Mouse (Mus musculus) CH12F3 (cell line): ENCODE data around the gene Capzb.

Experiments used
- in situ Hi-C: fragments of 300-500 bp; cut with MboI; formaldehyde crosslinking; loops from 2 replicates; pipeline ENCODE4 v1.14.3; 2020; ENCODE audit warnings: low sequenced_read_pairs

Gene Capzb

DNA sequence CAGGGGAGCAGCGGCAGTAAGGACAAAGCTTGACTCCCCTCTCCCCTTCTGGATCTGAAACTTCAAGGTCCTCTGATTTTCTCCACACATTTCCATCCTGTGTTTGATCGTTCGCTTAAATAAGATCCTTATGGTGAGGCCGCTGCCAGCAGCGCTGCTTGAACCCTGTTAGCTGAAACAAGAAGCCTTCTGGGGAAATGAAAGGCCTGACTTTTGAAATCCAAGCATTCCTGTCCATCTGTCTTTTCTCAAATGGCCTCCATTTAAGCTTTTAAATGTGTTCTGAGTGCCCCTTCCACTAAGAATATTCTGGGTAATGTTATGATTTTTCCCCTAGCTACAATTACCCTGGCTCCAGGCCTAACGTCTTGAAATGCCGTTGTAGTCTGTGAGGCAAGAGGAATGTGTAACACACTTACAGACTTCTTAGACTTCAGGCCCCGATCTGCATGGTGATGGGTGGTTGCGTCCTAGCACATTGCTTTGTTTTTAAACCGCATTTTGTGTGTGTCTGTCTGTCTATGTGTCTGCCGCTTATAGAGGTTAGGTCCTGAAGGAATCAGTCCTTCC lies 66.7 kb downstream of the Capzb start:
- in situ Hi-C loops: loop anchor here (10.0 kb wide), 1 partner anchor 175 kb away; no protein-coding TSS in a partner anchor

DNA sequence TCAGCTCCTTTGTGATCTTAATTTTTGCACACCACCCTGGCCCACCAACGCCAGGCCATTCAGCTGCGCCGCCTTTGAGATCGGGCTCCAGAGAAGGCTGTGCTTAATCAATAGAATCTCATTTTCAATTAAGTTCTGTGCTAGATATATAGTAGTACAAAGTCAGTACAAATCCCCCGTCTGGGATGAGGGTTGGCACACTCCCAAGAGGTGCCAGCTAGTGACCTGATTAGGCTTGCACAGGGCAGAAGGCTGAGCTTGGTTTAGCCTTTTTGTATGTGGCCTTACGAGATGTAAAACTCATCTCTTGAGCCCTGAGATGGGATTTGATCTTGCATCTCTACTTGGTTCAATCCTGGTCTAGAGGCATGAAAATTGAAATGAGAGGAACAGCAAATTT lies 70.3 kb downstream of the Capzb start:
- in situ Hi-C loops: no loop called here

- in situ Hi-C loops: no loop called here
Observed at GRCm38 (mm10) chr4:139265783-139266499, 73.2 kb downstream of the Capzb start.

DNA sequence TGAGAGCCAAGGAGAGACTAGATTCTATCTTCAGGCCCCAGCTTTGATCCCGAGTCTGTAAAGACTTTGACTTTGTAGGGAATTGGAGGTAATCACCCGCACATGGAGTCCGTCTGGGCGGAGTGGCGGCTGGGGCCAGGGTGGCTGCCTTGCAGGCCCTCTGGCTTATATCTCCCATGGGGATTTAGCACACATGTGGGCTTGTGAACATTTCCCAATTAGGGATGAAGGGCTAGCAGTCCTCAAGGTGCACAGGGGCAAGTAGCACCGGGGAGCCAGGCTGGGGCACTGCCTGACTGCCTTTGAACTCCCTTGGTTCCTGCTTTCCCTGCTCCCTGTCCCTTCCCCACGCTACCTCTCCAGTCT lies 73.8 kb downstream of the Capzb start:
- in situ Hi-C loops: no loop called here

DNA sequence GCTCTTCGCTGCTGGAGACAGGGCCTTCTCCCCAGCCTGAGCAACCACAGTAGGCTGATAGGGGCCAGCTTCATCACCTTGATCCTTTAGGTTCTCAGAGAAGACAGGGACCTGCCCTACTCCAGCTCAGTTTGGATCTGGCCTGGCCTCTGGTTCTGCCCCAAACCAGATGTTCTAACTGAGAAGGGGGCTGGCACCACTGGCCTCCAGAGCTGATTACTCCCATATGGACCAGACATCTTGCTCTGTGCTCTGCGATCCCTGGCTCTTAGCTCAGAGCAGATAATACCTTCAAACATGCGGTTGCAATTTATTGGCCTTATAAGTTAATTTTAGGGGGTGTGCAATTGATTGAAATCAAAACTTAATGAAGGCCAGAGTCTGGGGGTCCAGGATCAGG lies 74.6 kb downstream of the Capzb start:
- in situ Hi-C loops: no loop called here

DNA sequence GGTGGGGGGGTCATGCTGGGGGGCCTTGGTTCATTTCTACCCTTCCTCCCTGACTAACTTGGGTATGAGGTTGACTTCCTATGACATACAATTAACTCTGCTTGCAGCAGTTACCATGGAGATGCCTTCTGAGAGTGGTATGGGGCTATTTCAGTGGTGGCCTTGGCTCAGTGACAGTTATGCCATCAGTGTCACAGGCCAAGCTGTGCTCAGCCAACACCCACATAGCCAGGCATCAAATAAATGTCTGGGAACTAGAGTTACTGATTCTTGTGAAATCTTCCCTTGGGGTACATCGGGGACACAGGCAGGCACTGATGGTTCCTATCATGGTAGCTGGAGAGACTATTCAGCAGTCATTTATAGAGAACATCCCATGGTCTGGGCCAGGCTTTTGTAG lies 75.5 kb downstream of the Capzb start:
- in situ Hi-C loops: no loop called here

GRCm38 (mm10) chr4:139270168-139270567 lies 77.5 kb downstream of the Capzb start:
- in situ Hi-C loops: no loop called here

DNA sequence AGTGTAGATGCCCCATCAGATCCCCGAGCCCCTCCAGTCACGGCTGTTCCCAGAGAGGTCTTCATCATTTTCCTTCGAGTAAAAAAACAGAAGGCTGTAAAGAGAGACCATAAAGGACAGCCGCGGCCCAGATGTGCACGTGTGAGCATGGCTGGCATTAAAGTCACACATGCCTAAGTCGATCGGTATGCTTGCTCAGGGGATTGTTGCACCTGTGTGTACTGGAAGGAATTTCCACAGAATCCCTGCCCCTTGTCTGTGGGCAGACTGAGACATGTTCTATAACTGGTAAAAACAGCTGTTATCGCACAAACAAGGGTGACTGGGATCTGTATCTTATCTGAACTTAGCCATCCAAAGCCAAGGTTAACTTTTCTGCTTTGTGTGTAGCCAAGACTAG lies 78.9 kb downstream of the Capzb start:
- in situ Hi-C loops: no loop called here

GRCm38 (mm10) chr4:139272951-139273680 lies 80.4 kb downstream of the Capzb start:
- in situ Hi-C loops: no loop called here

GRCm38 (mm10) chr4:139274573-139274972 lies 81.9 kb downstream of the Capzb start:
- in situ Hi-C loops: no loop called here

- in situ Hi-C loops: no loop called here
Observed at GRCm38 (mm10) chr4:139276411-139276810, 83.7 kb downstream of the Capzb start.

GRCm38 (mm10) chr4:139280530-139280929 lies 87.8 kb downstream of the Capzb start:
- in situ Hi-C loops: no loop called here

DNA sequence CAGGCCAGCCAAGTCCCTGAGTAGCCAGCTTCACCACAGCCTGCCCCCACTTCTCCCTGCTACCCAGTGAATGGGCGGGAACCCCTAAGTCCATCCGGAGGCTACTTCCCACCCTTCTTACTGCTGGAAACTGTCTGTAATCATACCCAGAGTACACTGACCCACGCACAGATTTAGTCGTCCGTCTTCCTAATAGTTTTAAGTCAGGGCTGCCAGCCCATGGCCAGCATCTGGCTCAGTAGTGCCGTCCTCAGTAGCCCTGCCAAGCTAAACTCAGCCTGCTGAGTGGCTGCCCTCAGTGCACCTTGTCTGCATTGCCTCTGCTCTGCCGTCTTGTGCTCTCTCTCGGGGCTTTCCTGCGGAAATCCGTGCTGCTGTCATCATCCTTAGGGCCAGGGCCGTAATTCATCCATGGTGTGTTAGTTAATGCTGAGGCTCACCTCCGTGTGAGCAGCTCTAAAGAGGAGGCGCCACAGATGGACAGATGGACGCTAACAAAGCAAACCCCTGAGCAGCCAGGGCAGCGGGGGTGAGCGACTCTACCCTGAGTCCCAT lies 89.2 kb downstream of the Capzb start:
- in situ Hi-C loops: no loop called here

DNA sequence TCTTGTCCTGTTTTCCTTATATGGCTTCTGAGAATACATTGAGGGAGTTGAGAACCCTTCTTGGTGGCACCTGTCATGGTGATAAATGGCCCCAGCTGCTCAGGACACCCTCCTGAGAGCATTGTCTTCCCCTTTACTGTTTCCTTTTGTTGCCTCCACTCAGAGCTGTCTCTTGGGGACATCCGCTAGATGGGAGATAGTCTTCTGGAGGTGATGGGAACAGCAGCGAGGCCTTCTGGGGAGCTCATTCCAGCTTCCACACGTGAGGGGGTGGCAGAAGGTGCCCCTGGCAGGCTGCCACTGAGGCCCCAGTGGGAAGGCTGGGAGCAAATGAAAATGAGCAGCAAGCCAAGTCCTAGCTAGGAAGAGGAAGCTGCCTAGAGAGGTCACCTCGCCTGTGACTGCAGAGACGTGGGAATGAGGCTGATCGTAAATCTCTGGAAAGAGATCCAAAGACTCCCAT lies 90.3 kb downstream of the Capzb start:
- in situ Hi-C loops: no loop called here

DNA sequence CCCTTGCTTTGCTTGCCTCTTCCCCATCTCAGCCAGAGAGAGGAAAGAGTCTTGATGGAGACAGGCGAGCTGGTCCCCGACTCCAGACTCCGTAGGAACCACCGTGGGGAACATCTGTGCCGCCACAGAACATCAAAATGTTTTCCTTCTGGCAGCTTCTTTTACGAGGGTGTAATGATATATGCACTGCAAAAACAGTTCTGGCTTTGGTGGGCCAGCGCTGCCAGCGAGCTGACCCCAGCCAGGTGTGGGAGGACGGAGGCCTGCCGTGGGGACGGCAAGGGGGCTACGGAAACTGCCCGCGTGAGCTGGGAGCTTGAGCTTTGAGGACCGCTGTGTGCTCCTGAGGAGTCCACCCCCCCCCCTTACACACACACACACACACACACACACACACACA lies 92.2 kb downstream of the Capzb start:
- in situ Hi-C loops: no loop called here

DNA sequence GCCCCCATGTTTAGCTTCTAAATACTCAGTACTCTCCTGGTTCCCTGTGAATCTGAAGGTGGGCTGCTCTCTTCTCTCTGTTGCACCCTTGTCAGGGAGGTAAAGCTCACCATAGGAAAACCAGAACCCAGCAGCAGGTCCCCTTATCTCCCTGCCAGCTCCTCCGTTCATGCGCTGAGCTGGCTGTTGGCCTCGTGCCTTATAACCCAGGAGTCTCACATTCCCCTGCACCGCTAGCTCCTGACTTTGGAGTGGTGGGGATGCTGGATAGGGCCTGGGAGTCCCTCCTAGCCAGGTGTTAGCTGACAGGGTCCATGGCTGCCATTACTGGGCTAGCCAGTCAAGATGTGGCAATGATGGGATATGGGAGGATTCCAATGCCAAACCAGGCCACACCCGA lies 93.5 kb downstream of the Capzb start:
- in situ Hi-C loops: no loop called here

- in situ Hi-C loops: no loop called here
Observed at GRCm38 (mm10) chr4:139287122-139287863, 94.6 kb downstream of the Capzb start.

DNA sequence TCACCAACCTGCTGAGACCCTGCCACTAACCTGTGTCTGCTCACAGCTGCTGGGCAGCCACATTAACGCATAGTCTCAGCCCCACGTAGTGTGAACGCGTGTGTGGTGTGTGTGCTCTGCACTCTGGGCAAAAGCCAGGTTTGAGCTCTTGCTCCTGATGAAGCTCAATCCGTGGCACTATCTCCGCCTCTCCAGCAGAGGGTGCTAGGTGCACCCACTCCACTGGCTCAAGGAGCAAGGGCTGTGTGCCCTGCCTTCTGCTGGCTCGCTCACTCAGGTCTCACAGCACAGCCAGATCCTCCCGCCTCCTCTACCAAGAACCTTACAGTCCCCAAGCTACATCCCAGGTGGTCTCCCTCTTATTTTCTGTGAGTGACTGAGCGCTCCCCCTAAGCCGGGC lies 96.3 kb downstream of the Capzb start:
- in situ Hi-C loops: no loop called here

GRCm38 (mm10) chr4:139291099-139291498 lies 98.4 kb downstream of the Capzb start:
- in situ Hi-C loops: no loop called here

- in situ Hi-C loops: no loop called here
Observed at GRCm38 (mm10) chr4:139292038-139292437, 99.3 kb downstream of the Capzb start.

DNA sequence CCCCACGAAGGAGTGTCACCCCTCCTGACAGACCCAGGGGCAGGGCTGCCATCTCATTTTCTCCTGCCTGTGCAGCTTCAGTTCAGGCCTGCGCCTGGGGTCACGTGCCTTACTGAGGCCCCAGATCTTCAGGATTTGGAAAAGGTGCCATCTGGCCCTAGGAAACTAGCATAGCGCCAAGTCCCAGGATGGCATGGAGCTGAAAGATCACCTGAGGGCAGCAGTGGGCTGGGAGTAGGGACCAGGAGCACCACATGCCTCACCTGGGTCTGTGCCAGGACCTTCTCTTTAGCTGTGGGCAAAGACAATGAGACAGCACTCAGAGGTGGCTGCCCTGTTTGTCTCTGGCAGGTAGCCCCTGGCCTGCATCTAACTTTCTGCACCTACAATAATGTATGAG lies 104.9 kb downstream of the Capzb start:
- in situ Hi-C loops: no loop called here
